Mouse (Mus musculus) thymus, adult 2 months (tissue): ENCODE measurements around the gene Golph3l. TPM values are rescaled to one million over a fixed set of nuclear protein-coding genes. Genes with fewer than 3 reads are reported as not detected.
"Not testable (repeated sequence)": the region's sequence is repeated elsewhere in the genome, so short reads cannot be mapped to it uniquely, and the experiment has no call there.

Experiments
- DNase-seq: peaks from one replicate; pipeline ENCODE4 v3.0.0; 2021
- H3K27ac ChIP-seq: fragments of 200-500 bp; 2 replicates; pipeline ENCODE4 v1.5.1; 2012; ENCODE audit warnings: low read length, control low read depth; ENCODE audit not compliant: control insufficient read depth, insufficient read depth
- H3K27me3 ChIP-seq: fragments of 200-500 bp; 2 replicates; pipeline ENCODE4 v1.6.1; 2012; ENCODE audit warnings: mild to moderate bottlenecking, low read length, moderate library complexity, mixed read lengths; ENCODE audit not compliant: control insufficient read depth, insufficient read depth
- H3K36me3 ChIP-seq: fragments of 200-500 bp; 2 replicates; pipeline ENCODE4 v1.6.1; 2012; ENCODE audit warnings: mild to moderate bottlenecking, low read length, moderate library complexity; ENCODE audit not compliant: control insufficient read depth, insufficient read depth
- H3K4me1 ChIP-seq: fragments of 200-500 bp; replicated peaks from 2 replicates; pipeline ENCODE4 v1.6.1; 2012; ENCODE audit warnings: low read length; ENCODE audit not compliant: control insufficient read depth, insufficient read depth
- H3K4me3 ChIP-seq: fragments of 200-500 bp; 2 replicates; pipeline ENCODE4 v1.5.1; 2012; ENCODE audit warnings: mild to moderate bottlenecking, low read length, control low read depth, moderate library complexity; ENCODE audit not compliant: control insufficient read depth, insufficient read depth
- CTCF ChIP-seq: fragments of 200-500 bp; IDR thresholded peaks from 2 replicates; pipeline ENCODE4 v1.5.1; 2012; ENCODE audit warnings: mild to moderate bottlenecking, control low read depth, low read length, moderate library complexity, borderline replicate concordance; ENCODE audit not compliant: control insufficient read depth, poor library complexity, insufficient read depth; ENCODE audit errors: extremely low read depth
- POLR2A ChIP-seq: fragments of 200-500 bp; IDR thresholded peaks from 2 replicates; pipeline ENCODE4 v1.6.1; 2012; ENCODE audit warnings: mild to moderate bottlenecking, low read length, control low read depth, moderate library complexity; ENCODE audit not compliant: control insufficient read depth, poor library complexity, insufficient read depth; ENCODE audit errors: extremely low read depth
- WGBS: fragments of 180-500 bp; shearing (Covaris S2); methylation state at CpG from one replicate; pipeline ENCODE4 v1.1.7; 2018; 5-methylcytosine and 5-hydroxymethylcytosine counted together
- polyA plus RNA-seq: library from polyadenylated mRNA; depleted of rRNA; stranded (reverse); fragments of >200 nt; gene quantifications from 2 replicates; pipeline ENCODE4 v1.2.3, GENCODE M21; 2012

Gene Golph3l
- polyA plus RNA-seq, 1 experiment = 8.6 TPM

DNA sequence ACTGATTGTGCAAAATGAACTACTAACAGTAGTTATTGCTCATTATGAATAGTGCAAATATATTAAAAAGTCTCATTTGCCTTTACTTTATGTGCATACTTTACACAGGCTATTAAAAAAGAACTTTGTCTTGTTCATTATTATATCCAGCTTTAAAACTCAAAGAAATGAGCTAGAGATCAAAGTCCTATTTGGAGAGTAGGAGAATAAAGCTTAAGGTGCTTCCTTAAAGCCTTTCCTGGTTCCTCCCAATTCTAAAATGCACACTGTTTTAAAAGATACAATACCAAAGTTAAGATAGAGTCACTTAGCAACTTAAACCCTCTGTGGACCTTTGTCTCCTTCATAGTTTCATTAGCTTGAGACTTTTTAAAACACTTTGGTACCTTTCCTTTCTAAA lies 10.0 kb downstream of the Golph3l start:
- Histone ChIP-seq H3K4me1 (no peaks in the 10 kb centered on the region), H3K27me3 (no peaks in the 10 kb centered on the region), H3K36me3 (peaks cover 32% of the 10 kb centered on the region), H3K27ac (no peak overlapping the region), H3K4me3 (no peak overlapping the region)
- DNase-seq = no peak
- no peak for TF ChIP-seq POLR2A
- TF ChIP-seq CTCF = no peak

DNA sequence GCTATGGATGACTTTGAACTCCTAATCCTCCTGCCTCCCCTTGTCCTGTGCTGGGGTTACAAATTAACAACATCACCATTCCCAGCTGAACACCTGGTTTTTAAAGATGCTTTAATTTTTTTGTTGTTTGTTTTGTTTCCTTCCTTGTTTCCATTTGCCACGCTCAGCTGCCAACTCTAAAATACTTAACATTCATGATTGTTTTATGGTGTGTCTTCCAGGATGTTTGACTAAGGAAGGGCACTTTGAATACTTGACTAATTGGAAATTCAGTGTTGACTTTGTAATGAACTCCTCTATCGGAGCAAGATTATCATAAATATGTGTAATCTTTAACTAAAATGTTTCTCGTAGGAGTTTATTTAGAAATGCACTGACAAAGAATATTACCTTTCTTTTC lies 12.6 kb downstream of the Golph3l start:
- DNase-seq = no peak
- Histone ChIP-seq H3K36me3 (peaks cover 17% of the 10 kb centered on the region; the same call in 1 of the 2 replicates), H3K27ac (no peak overlapping the region), H3K4me1 (no peaks in the 10 kb centered on the region), H3K27me3 (no peaks in the 10 kb centered on the region), H3K4me3 (no peak overlapping the region)
- TF ChIP-seq CTCF (no peak), POLR2A (no peak)
- 96% methylated on average over 3 of the region's 3 CpGs for WGBS

DNA sequence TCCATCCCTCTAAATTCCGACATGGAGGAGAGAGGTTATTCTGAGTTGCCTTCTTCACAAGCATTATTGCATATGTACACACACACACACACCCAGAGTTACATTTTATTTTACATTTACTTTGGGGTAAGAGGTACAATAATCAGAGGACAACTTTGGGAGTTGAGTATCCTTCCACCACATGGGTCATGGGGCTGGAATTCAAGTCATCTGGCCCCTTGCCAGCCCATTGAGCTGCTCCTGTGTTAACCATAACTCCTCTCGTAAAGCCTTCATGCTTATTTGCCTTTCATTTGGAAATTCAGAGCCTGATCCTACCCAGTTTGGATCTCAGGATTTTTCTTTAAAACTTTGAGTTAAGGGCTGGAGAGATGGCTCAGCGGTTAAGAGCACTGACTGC lies 17.4 kb downstream of the Golph3l start:
- DNase-seq = no peak
- Histone ChIP-seq H3K27ac (no peak overlapping the region), H3K4me3 (no peak overlapping the region), H3K4me1 (no peaks in the 10 kb centered on the region), H3K27me3 (no peaks in the 10 kb centered on the region), H3K36me3 (peaks cover 44% of the 10 kb centered on the region)
- no peak for TF ChIP-seq CTCF
- WGBS = 98% methylated on average over 3 of the region's 3 CpGs

DNA sequence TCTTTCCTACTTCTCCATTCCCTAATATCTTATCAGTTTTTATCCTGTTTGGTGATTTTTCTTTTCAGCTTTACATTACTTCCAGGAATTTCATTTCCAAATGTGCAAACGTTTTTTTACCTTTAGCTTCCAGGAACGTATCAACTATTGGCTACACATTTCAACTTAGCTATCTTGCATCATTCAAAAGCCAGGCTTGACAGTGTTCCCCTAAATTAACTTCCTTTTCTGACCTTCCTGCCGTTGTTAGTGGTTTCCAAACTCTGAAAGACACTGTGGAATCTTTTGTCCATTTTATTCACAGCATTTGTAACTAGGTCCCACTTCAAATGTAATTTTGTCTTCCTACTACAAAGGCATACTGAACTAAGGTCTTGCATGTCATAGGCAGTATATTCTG lies 20.5 kb downstream of the Golph3l start:
- no peak for TF ChIP-seq POLR2A
- TF ChIP-seq CTCF = no peak
- Histone ChIP-seq H3K27me3 (no peaks in the 10 kb centered on the region), H3K4me1 (no peaks in the 10 kb centered on the region), H3K27ac (no peak overlapping the region), H3K36me3 (peaks cover 41% of the 10 kb centered on the region), H3K4me3 (no peak overlapping the region)
- 65% methylated on average over 3 of the region's 3 CpGs for WGBS
- no peak for DNase-seq

DNA sequence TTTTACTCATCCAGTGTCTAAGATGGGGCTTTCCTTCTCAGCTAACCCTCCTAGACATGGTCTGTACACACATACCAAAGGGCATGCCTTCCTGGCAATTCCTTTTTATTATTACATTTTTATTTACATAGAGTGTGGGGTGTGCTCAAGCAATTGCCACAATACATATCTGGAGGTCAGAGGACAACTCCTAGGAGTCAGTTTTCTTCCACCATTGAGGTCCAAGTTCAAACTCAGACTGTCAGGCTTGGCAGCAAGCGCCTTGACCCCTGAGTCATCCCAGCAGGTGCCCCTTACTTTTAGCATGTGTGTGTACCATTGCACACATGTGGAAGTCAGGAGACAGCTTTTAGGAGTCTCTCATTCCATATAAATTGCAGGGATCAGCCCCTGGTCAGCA lies 25.3 kb downstream of the Golph3l start:
- Histone ChIP-seq H3K27ac (no peak overlapping the region), H3K27me3 (no peaks in the 10 kb centered on the region), H3K36me3 (peaks cover 44% of the 10 kb centered on the region), H3K4me3 (no peak overlapping the region), H3K4me1 (no peaks in the 10 kb centered on the region)
- DNase-seq = no peak
- no peak for TF ChIP-seq POLR2A
- no peak for TF ChIP-seq CTCF
- 100% methylated on average over 1 of the region's 1 CpGs for WGBS

DNA sequence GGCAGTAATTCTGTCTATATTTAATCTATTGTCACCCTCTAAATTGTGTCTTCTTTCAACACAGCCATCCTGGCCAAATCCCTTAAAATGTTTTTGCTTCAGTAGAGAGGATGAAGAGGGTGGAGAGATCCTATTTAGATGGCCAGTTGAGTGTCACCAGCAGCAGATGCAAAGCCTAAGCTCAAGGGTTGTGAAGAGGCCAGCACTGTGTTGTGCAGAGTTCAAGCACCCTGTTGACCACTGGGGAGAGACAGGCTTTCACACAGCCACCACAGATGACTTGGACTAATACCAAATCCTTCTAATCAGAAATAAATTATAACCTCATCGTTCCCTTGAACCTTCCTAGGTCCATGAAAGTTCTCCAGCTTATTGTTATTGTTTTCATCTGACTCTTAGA lies 29.8 kb downstream of the Golph3l start:
- peaks cover 35% of the 10 kb centered on the region for H3K36me3 ChIP-seq
- 88% methylated on average over 1 of the region's 1 CpGs for WGBS
- TF ChIP-seq POLR2A = no peak

DNA sequence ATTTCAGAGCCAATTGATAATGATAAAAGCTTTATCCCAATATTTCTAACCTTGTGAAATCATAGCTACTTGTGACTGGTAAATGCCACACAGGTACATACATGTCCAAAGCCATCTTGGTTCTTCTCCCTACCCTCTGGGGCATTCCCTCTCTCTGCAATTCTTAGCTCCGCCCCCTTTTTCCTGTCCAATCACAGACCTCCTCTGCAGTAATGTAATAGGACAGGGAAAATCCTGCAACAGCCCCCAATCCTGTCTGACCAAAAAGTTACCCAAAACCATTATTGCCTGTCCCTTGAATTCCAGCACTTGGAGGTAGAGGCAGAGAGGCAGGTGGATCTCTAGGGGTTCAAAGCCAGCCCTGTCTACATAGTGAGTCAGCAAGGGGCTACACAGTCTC lies 32.5 kb downstream of the Golph3l start:
- WGBS = 93% methylated on average over 1 of the region's 1 CpGs

More for the DNA sequence above, 29.8 kb downstream of the Golph3l start:
- Histone ChIP-seq H3K4me1 (no peaks in the 10 kb centered on the region), H3K4me3 (no peak overlapping the region), H3K27me3 (no peaks in the 10 kb centered on the region), H3K27ac (no peak overlapping the region)
- DNase-seq = no peak

DNA sequence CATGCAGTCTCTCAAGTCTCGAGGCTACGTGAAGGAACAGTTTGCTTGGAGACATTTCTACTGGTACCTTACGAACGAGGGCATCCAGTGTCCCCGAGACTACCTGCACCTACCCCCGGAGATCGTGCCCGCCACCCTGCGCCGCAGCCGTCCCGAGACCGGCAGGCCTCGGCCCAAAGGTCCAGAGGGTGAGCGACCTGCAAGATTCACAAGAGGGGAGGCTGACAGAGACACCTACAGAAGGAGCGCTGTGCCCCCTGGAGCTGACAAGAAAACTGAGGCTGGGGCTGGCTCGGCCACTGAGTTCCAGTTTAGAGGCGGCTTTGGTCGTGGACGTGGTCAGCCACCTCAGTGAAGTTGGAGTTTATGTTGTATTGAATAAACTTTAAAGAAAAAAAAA lies 33.7 kb downstream of the Golph3l start:
- not testable (repeated sequence) for DNase-seq, H3K27ac ChIP-seq, H3K27me3 ChIP-seq, H3K4me3 ChIP-seq, H3K4me1 ChIP-seq
- peaks cover 23% of the 10 kb centered on the region for H3K36me3 ChIP-seq
- WGBS = 98% methylated on average over 20 of the region's 20 CpGs

More for the DNA sequence above, 32.5 kb downstream of the Golph3l start:
- Histone ChIP-seq H3K36me3 (peaks cover 29% of the 10 kb centered on the region), H3K4me3 (no peak overlapping the region), H3K4me1 (peaks cover 4% of the 10 kb centered on the region; the same call in 1 of the 2 replicates), H3K27ac (no peak overlapping the region), H3K27me3 (no peaks in the 10 kb centered on the region)
- TF ChIP-seq CTCF (no peak), POLR2A (no peak)
- DNase-seq = no peak
